Mouse (Mus musculus) embryonic facial prominence, embryonic 15.5 days (tissue): Measurements from ENCODE around the gene Ddx54. TPM values are rescaled to one million over a fixed set of nuclear protein-coding genes. Genes with fewer than 3 reads are reported as not detected.

Source experiments
- ATAC-seq: fragments of 200-750 bp; cut with Nextera tagmentation; 2 replicates; pipeline ENCODE4 v1.8.0; 2017; ENCODE audit warnings: low read depth, moderate TSS enrichment; ENCODE audit not compliant: insufficient number of reproducible peaks, low FRiP score, low TSS enrichment
- H3K27ac ChIP-seq: fragments of 300-500 bp; sonication (generic); replicated peaks from 2 replicates; pipeline ENCODE4 v1.5.1; 2015; ENCODE audit warnings: mild to moderate bottlenecking, inconsistent platforms
- H3K27me3 ChIP-seq: fragments of 300-500 bp; sonication (generic); 2 replicates; pipeline ENCODE4 v1.6.1; 2015; ENCODE audit warnings: inconsistent platforms
- H3K36me3 ChIP-seq: fragments of 300-500 bp; sonication (generic); 2 replicates; pipeline ENCODE4 v1.6.1; 2015; ENCODE audit warnings: mild to moderate bottlenecking, inconsistent platforms
- H3K4me1 ChIP-seq: fragments of 300-500 bp; sonication (generic); 2 replicates; pipeline ENCODE4 v1.6.1; 2015; ENCODE audit warnings: inconsistent platforms
- H3K4me2 ChIP-seq: fragments of 300-500 bp; sonication (generic); replicated peaks from 2 replicates; pipeline ENCODE4 v1.6.1; 2015; ENCODE audit warnings: mild to moderate bottlenecking, inconsistent platforms
- H3K4me3 ChIP-seq: fragments of 300-500 bp; sonication (generic); replicated peaks from 2 replicates; pipeline ENCODE4 v1.5.1; 2015; ENCODE audit warnings: mild to moderate bottlenecking, inconsistent platforms
- H3K9ac ChIP-seq: fragments of 300-500 bp; sonication (generic); 2 replicates; pipeline ENCODE4 v1.6.1; 2015; ENCODE audit warnings: inconsistent platforms
- H3K9me3 ChIP-seq: fragments of 300-500 bp; sonication (generic); replicated peaks from 2 replicates; pipeline ENCODE4 v1.6.1; 2016; ENCODE audit warnings: inconsistent platforms
- WGBS: fragments of 180-500 bp; shearing (Covaris S2); methylation state at CpG from one replicate; pipeline ENCODE4 v1.1.7; 2015; 5-methylcytosine and 5-hydroxymethylcytosine counted together
- polyA plus RNA-seq: library from polyadenylated mRNA; unstranded; fragments of >200 nt; fragmentation: Nextera tagmentation; extraction: Ambion mirVana; gene quantifications from 2 replicates; pipeline ENCODE4 v1.2.1, GENCODE M21; 2015

Gene Ddx54
- polyA plus RNA-seq, 1 experiment from 2014 or later: 44.5 TPM

DNA sequence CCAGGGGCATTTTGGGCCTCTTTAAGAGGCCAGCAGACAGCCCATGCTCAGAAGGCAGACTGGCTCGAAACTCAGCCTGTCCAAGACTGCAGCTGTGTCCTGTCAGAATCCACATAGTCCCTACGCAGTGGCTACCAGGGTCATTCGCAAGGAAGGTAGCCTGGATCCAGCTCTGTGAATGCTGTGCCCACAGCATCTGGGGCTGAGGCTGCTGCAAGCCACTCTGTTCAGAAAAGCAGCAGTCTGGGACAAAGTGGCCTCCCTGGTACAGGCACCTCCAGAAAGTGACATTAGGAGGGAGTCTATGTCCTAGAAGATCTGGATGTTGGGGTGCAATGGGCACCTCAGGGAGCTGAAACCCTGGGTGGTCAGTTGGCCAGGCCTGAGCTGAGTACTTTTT, 42.7 kb upstream of the Ddx54 start:
- 86% methylated on average over 3 of the region's 3 CpGs for WGBS
- no peaks in the 10 kb centered on the region for H3K36me3 ChIP-seq
- H3K4me2 ChIP-seq: no peak overlapping the region
- H3K27me3 ChIP-seq: no peaks in the 10 kb centered on the region
- no peak for ATAC-seq
- H3K9me3 ChIP-seq: no peaks in the 10 kb centered on the region
- H3K4me1 ChIP-seq: peaks cover 72% of the 10 kb centered on the region
- no peak overlapping the region for H3K4me3 ChIP-seq
- H3K9ac ChIP-seq: no peak overlapping the region
- 0 out of 2 replicates have a peak overlapping the region, but pooled peaks have one; percentile 4 for H3K27ac ChIP-seq

GRCm38 (mm10) chr5:120570289-120570897, 42.1 kb upstream of the Ddx54 start:
- Histone ChIP-seq H3K9me3 (no peaks in the 10 kb centered on the region), H3K4me3 (no peak overlapping the region), H3K4me2 (no peak overlapping the region), H3K36me3 (no peaks in the 10 kb centered on the region), H3K27ac (no peak overlapping the region), H3K9ac (no peak overlapping the region), H3K27me3 (no peaks in the 10 kb centered on the region), H3K4me1 (peaks cover 66% of the 10 kb centered on the region)
- no peak for ATAC-seq
- 78% methylated on average over 11 of the region's 11 CpGs for WGBS

- Histone ChIP-seq H3K4me2 (no peak overlapping the region), H3K27ac (peak overlapping the region; percentile 48; the same call in 1 of the 2 replicates), H3K4me1 (peaks cover 57% of the 10 kb centered on the region), H3K9me3 (no peaks in the 10 kb centered on the region), H3K36me3 (no peaks in the 10 kb centered on the region), H3K27me3 (no peaks in the 10 kb centered on the region), H3K4me3 (no peak overlapping the region), H3K9ac (no peak overlapping the region)
- WGBS: 52% methylated on average over 14 of the region's 14 CpGs
- ATAC-seq: no peak
These were observed 41.3 kb upstream of the Ddx54 start for GRCm38 (mm10) chr5:120571056-120571740.

DNA sequence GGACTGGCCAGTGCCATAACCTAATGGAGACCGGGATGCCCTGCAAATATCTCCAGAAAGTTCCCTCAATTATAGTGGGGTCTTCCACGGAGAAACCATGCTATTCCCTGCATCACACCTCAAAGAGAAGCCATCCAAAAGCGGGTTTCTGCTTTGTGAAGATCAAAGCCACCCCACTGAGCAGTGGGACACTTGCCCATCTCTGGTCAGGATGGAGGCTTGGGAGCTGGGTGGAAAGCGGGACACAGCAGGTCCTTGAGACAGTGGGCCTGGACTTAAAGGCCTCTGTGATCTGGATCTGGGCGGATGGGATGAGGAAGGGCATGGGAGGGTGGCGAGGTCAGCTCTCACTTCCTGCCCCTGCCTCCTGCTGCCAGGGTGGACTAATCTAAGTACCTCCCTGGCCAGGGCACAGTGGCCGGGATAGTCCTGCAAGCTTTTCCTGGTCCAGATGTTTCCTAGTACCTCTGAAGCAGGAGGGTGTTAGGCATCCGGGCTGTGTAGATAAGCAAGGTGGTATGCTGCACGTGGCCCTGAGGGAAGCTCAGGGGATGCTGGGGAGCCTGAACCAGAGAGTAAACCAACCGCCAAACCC, 38.0 kb upstream of the Ddx54 start:
- Histone ChIP-seq H3K36me3 (no peaks in the 10 kb centered on the region), H3K27ac (no peak overlapping the region), H3K9ac (no peak overlapping the region), H3K9me3 (no peaks in the 10 kb centered on the region), H3K4me1 (peaks cover 58% of the 10 kb centered on the region), H3K27me3 (no peaks in the 10 kb centered on the region), H3K4me2 (no peak overlapping the region), H3K4me3 (no peak overlapping the region)
- WGBS: 79% methylated on average over 10 of the region's 10 CpGs
- no peak for ATAC-seq

DNA sequence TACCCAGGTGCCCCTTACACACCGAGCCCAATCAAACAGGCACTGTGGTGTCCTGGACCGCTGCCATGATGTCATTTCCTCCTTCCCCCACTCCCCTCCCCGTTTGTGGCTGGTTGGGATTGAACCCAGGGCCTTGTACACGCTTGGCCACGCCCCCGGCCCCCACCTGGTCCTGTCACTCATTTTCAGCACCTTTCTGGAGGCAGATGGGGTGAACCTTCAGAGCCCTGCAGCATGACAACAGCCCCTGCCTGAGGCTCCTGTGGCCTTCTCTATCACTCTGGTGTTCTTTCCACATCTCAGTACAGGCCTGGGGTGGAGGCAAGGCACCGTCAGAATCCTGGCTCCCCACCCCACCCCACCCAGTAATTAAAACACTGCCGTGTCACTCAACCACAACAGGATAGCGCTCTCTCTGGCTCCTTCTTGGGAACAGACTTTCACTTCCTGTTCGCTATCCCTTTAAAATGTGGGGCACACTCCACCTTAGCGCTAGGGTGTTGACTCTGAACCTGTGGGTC, 35.7 kb upstream of the Ddx54 start:
- no peak for ATAC-seq
- H3K9me3 ChIP-seq: no peaks in the 10 kb centered on the region
- no peak overlapping the region for H3K4me2 ChIP-seq
- WGBS: 71% methylated on average over 11 of the region's 11 CpGs
- no peak overlapping the region for H3K9ac ChIP-seq
- peaks cover 43% of the 10 kb centered on the region for H3K4me1 ChIP-seq
- H3K27ac ChIP-seq: no peak overlapping the region
- peaks cover 5% of the 10 kb centered on the region; the same call in 1 of the 2 replicates for H3K36me3 ChIP-seq
- H3K27me3 ChIP-seq: no peaks in the 10 kb centered on the region
- H3K4me3 ChIP-seq: no peak overlapping the region

DNA sequence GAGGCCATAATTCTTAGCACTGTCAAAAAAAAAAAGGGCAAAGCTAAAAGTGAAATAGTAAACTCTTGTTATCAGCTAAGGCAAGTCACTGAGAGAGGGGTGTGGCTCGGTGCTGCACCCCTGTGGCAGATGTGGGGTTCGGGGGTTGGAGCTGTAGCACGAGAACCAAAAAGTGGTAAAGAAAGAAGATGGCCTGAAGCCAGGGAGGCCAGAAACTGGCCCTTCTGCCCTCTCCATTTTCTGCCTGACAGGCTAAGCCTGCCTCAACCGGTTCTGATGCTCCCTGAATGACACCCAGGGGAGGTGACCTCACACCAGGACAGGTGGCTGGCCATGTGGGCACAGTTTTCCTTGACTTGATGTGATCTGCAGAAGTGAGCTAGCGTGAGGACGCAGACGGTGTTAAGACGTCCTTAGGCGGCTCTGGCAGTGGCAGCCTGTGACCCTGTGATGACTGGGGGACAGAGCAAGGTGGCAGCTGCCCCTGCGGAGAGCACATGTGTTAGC, 34.6 kb upstream of the Ddx54 start:
- Histone ChIP-seq H3K9ac (no peak overlapping the region), H3K4me3 (no peak overlapping the region), H3K36me3 (peaks cover 11% of the 10 kb centered on the region; the same call in 1 of the 2 replicates), H3K27ac (peak overlapping the region; percentile 79), H3K4me1 (peaks cover 39% of the 10 kb centered on the region), H3K27me3 (no peaks in the 10 kb centered on the region), H3K4me2 (no peak overlapping the region), H3K9me3 (no peaks in the 10 kb centered on the region)
- 35% methylated on average over 10 of the region's 10 CpGs for WGBS
- ATAC-seq: 0 out of 2 replicates have a peak, but pooled peaks have one; percentile 8

DNA sequence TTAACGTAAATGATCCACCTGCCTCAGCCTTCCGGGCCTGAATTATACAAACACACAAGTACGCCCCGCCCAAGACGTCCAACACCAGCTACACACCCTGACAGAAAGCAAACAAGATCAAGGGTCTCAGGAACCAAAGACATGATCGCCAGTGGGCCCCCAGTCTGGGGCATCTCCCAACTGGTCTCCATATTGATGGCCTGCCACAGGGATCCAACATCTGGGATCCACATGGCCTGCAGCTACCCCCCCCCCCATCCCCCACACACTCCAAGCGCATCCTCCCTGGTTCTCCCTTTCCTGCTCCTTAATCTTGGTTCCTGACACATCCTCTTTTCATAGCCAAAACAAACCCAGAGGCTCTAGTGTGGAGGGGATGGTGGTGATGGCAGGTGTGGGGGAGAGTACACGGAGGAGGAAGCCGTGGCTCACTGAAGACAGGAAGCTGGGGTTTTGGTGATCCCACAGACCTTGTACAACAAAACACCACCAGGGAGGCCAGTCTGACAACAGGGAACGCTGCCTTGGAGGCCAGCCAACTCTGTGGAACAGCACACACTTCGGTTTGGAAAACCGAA, 33.9 kb upstream of the Ddx54 start:
- WGBS: 13% methylated on average over 12 of the region's 12 CpGs
- Histone ChIP-seq H3K27me3 (no peaks in the 10 kb centered on the region), H3K36me3 (peaks cover 17% of the 10 kb centered on the region; the same call in 1 of the 2 replicates), H3K4me1 (peaks cover 39% of the 10 kb centered on the region), H3K4me2 (peak overlapping the region; percentile 25; the same call in 1 of the 2 replicates), H3K9ac (no peak overlapping the region), H3K4me3 (no peak overlapping the region), H3K9me3 (no peaks in the 10 kb centered on the region), H3K27ac (peak overlapping the region; percentile 79)
- no peak for ATAC-seq

- H3K4me3 ChIP-seq: no peak overlapping the region
- peak overlapping the region; percentile 25; the same call in 1 of the 2 replicates for H3K4me2 ChIP-seq
These were observed 33.2 kb upstream of the Ddx54 start for GRCm38 (mm10) chr5:120579211-120579897.

GRCm38 (mm10) chr5:120579898-120580626, 32.5 kb upstream of the Ddx54 start:
- Histone ChIP-seq H3K9me3 (no peaks in the 10 kb centered on the region), H3K27ac (peak overlapping the region; percentile 79; the same call in 1 of the 2 replicates), H3K4me1 (peaks cover 42% of the 10 kb centered on the region), H3K27me3 (no peaks in the 10 kb centered on the region), H3K9ac (no peak overlapping the region), H3K4me3 (no peak overlapping the region), H3K4me2 (peak overlapping the region; percentile 25; the same call in 1 of the 2 replicates), H3K36me3 (peaks cover 32% of the 10 kb centered on the region)
- WGBS: 83% methylated on average over 26 of the region's 26 CpGs
- ATAC-seq: no peak

More at GRCm38 (mm10) chr5:120579211-120579897, 33.2 kb upstream of the Ddx54 start:
- H3K4me1 ChIP-seq: peaks cover 39% of the 10 kb centered on the region
- peak overlapping the region; percentile 79 for H3K27ac ChIP-seq
- peak; percentile 34 for ATAC-seq
- H3K36me3 ChIP-seq: peaks cover 25% of the 10 kb centered on the region
- WGBS: 26% methylated on average over 26 of the region's 26 CpGs
- H3K9ac ChIP-seq: no peak overlapping the region
- H3K9me3 ChIP-seq: no peaks in the 10 kb centered on the region
- H3K27me3 ChIP-seq: no peaks in the 10 kb centered on the region

DNA sequence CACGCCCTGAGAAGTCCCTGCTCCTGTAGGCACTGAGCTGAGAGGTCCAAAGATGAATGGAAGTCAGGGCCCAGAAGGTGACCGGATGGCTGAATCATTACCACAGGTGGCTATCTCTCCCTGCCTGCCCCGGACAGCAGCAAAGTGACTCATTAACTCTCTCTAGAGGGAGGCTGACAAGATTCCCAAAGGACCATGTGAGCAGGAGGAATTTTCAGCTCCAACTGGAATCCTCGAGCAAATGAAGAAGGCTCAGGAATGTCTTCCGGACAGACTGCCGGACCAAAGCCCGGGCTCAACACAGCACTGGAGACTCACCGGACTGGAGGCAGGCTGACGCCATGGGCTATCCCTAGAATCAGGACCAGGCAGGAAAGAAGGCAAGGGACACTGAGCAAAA, 30.5 kb upstream of the Ddx54 start:
- Histone ChIP-seq H3K9me3 (no peaks in the 10 kb centered on the region), H3K9ac (no peak overlapping the region), H3K4me2 (no peak overlapping the region), H3K27ac (no peak overlapping the region), H3K4me3 (no peak overlapping the region), H3K4me1 (peaks cover 49% of the 10 kb centered on the region), H3K27me3 (no peaks in the 10 kb centered on the region), H3K36me3 (peaks cover 34% of the 10 kb centered on the region)
- ATAC-seq: no peak
- 85% methylated on average over 9 of the region's 9 CpGs for WGBS
